Mouse (Mus musculus) liver, adult 2 months (tissue): ENCODE measurements around the gene Cux2.

Experiments used
- CTCF ChIP-seq: fragments of 200-500 bp; IDR thresholded peaks from 2 replicates; pipeline ENCODE4 v1.5.1; 2011; ENCODE audit warnings: low read depth, low read length, control low read depth
- POLR2A ChIP-seq: fragments of 200-500 bp; IDR thresholded peaks from 2 replicates; pipeline ENCODE4 v1.6.1; 2011; ENCODE audit warnings: low read length, control low read depth; ENCODE audit not compliant: insufficient read depth; ENCODE audit errors: extremely low read depth

GRCm38 (mm10) chr5:121810331-121811151, 239.4 kb downstream of the Cux2 start:
- TF ChIP-seq CTCF (no peak), POLR2A (no peak)
